Mouse (Mus musculus) G1E (cell line): Measurements from ENCODE around the gene Gm44965. TPM values are rescaled to one million over a fixed set of nuclear protein-coding genes. Genes with fewer than 3 reads are reported as not detected.

ENCODE experiments used
- ATAC-seq: 2 replicates; pipeline ENCODE4 v1.8.0; 2016; ENCODE audit warnings: mild to moderate bottlenecking; ENCODE audit not compliant: insufficient number of reproducible peaks, poor library complexity, low FRiP score, severe bottlenecking; ENCODE audit errors: extremely low read depth
- DNase-seq: peaks from one replicate; pipeline ENCODE4 v3.0.0; 2012; ENCODE audit warnings: low spot score
- H3K27me3 ChIP-seq: 2 replicates; pipeline ENCODE4 v1.6.1; 2012; ENCODE audit warnings: mild to moderate bottlenecking, low read length, inconsistent platforms; ENCODE audit not compliant: insufficient read depth
- H3K36me3 ChIP-seq: replicated peaks from 2 replicates; pipeline ENCODE3; 2012; ENCODE audit warnings: mild to moderate bottlenecking, inconsistent platforms
- H3K4me1 ChIP-seq: 2 replicates; pipeline ENCODE4 v1.6.1; 2012; ENCODE audit warnings: low read depth, low read length, inconsistent platforms, mixed read lengths; ENCODE audit not compliant: insufficient read depth
- H3K4me3 ChIP-seq: 2 replicates; pipeline ENCODE4 v1.5.1; 2012; ENCODE audit warnings: low read depth, mild to moderate bottlenecking, inconsistent platforms, low read length, moderate library complexity, mixed read lengths
- H3K9me3 ChIP-seq: replicated peaks from 2 replicates; pipeline ENCODE4 v1.6.1; 2012; ENCODE audit warnings: inconsistent platforms
- CTCF ChIP-seq: IDR thresholded peaks from 2 replicates; pipeline ENCODE4 v1.5.1; 2012; ENCODE audit warnings: low read depth, low read length, inconsistent platforms, mixed read lengths
- GATA1 ChIP-seq: IDR thresholded peaks from 2 replicates; pipeline ENCODE4 v1.6.1; 2012; ENCODE audit warnings: borderline replicate concordance, low read length, inconsistent platforms, mixed read lengths
- GATA2 ChIP-seq: IDR thresholded peaks from 2 replicates; pipeline ENCODE4 v1.6.1; 2012; ENCODE audit warnings: low read depth, low read length, inconsistent platforms, borderline replicate concordance
- POLR2AphosphoS5 ChIP-seq: IDR thresholded peaks from 2 replicates; pipeline ENCODE4 v1.6.1; 2012; ENCODE audit warnings: low read depth, low read length, inconsistent platforms; ENCODE audit not compliant: insufficient replicate concordance
- TAL1 ChIP-seq: conservative IDR thresholded peaks from 2 replicates; pipeline ENCODE4 v1.6.1; 2012; ENCODE audit warnings: low read depth, low read length, inconsistent platforms, mixed read lengths
- polyA plus RNA-seq: library from polyadenylated mRNA; stranded (reverse); fragments of >175 nt; gene quantifications from 2 replicates; pipeline ENCODE4 v1.2.3, GENCODE M21; 2012
- total RNA-seq, 2 experiments: library from RNA; stranded (forward) in 1 of 2; stranded (reverse) in 1 of 2; fragments of 200-1000 nt in 1 of 2; fragments of >200 nt in 1 of 2; fragmentation: Nextera tagmentation in 1 of 2; gene quantifications; 2 replicates each; pipeline ENCODE4 v1.2.3; 2014 to 2017

Gm44965 gene
- total and polyA plus RNA-seq, 3 experiments: not detected

DNA sequence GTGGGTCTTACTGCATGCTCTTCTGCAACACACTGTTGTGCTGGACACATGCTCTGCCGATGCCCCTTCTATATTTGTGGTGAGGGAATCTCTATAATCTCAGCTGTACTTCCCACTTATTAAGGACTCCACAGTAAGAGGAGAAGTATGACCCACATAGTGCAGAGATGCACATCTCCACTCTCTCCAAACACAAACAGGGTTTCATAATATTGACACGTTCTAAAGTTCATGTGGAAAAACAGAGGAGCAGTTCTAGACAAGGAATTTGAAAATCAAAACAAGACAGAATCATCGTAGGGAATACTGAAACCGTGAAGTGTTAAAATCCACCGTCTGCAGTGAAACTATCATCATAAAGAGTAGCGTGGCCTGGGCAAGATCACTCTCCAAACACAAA lies 1.9 kb upstream of the Gm44965 start:
- H3K9me3 ChIP-seq: no peaks in the 10 kb centered on the region
- TF ChIP-seq CTCF: no peak
- H3K4me3 ChIP-seq: no peak overlapping the region
- DNase-seq: no peak
- H3K36me3 ChIP-seq: no peaks in the 10 kb centered on the region
- no peaks in the 10 kb centered on the region for H3K4me1 ChIP-seq
- ATAC-seq: no peak
- H3K27me3 ChIP-seq: no peaks in the 10 kb centered on the region; the same call in 1 of the 2 replicates

DNA sequence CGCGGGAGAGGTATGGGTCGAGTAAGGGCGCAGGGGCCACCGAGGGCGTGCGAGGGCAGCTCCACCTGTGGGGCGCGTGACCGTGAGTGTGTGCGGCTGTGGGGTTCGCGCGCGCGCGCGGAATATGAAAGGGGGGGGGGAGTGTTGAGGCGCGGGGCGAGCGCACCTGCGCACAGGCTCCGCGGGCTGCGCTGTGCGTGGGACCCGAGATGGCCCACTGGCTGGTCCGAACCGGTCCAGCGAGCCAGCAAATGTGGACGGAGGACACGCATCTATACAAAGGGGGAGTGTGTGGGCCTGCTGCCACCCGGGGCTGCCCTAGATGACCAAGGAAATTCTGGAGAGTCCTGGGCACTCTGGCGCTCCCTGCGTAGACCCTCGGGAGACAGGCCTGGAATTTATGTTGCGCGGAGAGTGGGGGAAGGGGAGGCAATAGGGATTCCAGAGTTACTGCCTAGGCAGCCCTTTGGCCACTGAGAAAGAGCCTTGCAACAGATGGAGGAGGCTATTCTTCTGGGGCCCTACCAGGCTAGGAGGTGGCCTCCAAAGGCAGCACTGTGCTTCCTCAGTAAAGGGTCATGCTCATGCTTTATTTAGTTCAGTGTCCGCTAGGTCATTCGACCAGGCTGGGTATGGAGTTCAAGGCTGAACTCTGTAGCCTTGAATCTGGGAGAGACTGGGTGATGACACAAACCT lies 450 bp downstream of the Gm44965 start:
- TF ChIP-seq CTCF: no peak
- no peak for TF ChIP-seq TAL1
- TF ChIP-seq GATA2: no peak
- no peak for TF ChIP-seq GATA1
- no peak for TF ChIP-seq POLR2AphosphoS5

DNA sequence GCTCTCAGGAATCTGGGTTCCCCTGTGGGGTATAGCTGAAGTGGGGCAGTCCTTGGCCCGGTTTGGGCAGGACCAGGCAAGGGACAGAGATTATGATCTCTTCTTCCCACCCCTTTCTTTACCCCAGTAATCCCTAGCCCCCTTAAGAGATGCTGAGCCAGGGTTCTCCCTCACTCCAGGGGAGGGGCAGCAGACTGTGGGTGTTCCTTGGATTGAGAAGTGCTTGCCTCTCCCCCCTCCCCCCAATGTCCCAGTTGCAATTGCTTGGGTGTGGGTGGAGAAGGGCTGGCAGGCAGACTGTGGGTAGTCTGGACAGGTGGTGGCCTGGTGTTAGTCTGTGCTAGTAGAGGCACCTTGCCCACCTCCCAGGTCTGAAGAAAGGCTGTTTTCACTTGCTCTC lies 1.5 kb downstream of the Gm44965 start:
- TF ChIP-seq POLR2AphosphoS5: no peak
- TF ChIP-seq TAL1: no peak
- no peak for TF ChIP-seq GATA2
- no peak for TF ChIP-seq GATA1
- DNase-seq: no peak
- Histone ChIP-seq H3K4me3 (no peak overlapping the region), H3K9me3 (no peaks in the 10 kb centered on the region; the same call in 1 of the 2 replicates), H3K27me3 (no peaks in the 10 kb centered on the region; the same call in 1 of the 2 replicates), H3K36me3 (no peaks in the 10 kb centered on the region), H3K4me1 (no peaks in the 10 kb centered on the region)
- no peak for ATAC-seq

More for the DNA sequence above, 450 bp downstream of the Gm44965 start:
- no peak for DNase-seq
- Histone ChIP-seq H3K4me1 (no peaks in the 10 kb centered on the region), H3K27me3 (no peaks in the 10 kb centered on the region; the same call in 1 of the 2 replicates), H3K4me3 (no peak overlapping the region), H3K9me3 (no peaks in the 10 kb centered on the region; the same call in 1 of the 2 replicates), H3K36me3 (no peaks in the 10 kb centered on the region)
- ATAC-seq: no peak

DNA sequence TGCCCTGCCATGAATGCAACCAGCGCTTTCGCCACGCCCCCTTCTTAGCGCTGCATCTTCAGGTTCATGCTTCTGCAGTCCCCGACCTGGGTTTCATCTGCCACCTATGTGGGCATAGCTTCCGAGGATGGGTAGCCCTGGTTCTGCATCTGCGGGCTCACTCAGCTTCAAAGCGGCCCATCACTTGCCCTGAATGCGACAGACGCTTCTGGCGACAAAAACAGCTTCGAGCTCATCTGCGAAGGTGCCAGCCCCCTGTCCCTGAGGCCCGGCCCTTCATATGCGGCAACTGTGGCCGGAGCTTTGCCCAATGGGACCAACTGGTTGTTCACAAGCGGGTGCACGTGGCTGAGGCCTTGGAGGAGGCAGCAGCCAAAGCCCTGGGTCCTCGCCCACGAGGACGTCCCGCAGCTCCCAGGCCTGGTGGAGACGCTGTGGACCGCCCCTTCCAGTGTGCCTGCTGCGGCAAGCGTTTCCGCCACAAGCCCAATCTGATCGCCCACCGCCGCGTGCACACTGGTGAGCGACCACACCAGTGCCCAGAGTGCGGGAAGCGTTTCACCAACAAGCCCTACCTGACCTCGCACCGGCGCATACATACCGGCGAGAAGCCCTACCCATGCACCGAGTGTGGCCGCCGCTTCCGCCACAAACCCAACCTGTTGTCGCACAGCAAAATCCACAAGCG lies 2.9 kb downstream of the Gm44965 start:
- Histone ChIP-seq H3K9me3 (no peaks in the 10 kb centered on the region; the same call in 1 of the 2 replicates), H3K27me3 (no peaks in the 10 kb centered on the region; the same call in 1 of the 2 replicates), H3K36me3 (no peaks in the 10 kb centered on the region), H3K4me1 (no peaks in the 10 kb centered on the region), H3K4me3 (no peak overlapping the region)
- ATAC-seq (no peak), DNase-seq (no peak)
- TF ChIP-seq CTCF (no peak), GATA2 (no peak), GATA1 (no peak), TAL1 (no peak), POLR2AphosphoS5 (no peak)

DNA sequence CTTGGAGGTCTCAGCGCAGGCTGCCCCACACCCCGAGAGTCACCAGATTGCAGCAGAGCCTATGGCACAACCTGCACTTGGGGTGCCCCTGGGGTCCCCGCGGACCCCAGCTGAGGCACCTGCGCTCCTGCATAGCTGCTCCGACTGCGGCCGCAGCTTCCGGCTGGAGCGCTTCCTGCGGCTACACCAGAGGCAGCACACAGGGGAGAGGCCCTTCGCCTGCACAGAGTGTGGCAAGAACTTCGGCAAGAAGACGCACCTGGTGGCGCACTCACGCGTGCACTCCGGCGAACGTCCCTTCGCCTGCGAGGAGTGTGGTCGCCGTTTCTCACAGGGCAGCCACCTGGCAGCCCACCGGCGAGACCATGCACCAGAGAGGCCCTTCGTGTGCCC lies 3.5 kb downstream of the Gm44965 start:
- Histone ChIP-seq H3K4me1 (no peaks in the 10 kb centered on the region), H3K27me3 (no peaks in the 10 kb centered on the region; the same call in 1 of the 2 replicates), H3K36me3 (no peaks in the 10 kb centered on the region)

DNA sequence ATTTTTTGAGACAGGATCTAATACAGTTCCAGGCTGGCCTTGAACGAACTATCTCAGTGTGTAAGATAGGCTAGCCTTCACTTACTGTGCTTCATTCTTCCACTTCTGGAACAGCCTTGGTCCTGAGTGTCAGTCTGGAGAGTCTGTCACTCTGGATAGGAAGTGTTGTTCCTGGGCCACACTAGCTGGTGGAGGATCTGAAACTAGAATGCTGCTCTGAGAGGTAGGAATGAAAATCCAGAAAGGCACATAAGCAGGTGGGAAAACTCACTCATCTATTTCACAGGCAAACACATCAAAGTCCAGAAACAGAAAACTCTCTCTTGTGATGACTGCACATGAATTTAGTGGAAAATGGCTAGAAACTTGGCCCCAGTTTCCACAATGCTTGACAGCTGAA lies 6.9 kb downstream of the Gm44965 start:
- no peaks in the 10 kb centered on the region; the same call in 1 of the 2 replicates for H3K9me3 ChIP-seq
- no peak for ATAC-seq
- H3K36me3 ChIP-seq: no peaks in the 10 kb centered on the region
- no peaks in the 10 kb centered on the region for H3K4me1 ChIP-seq
- no peak overlapping the region for H3K4me3 ChIP-seq
- no peaks in the 10 kb centered on the region for H3K27me3 ChIP-seq
- no peak for DNase-seq
- TF ChIP-seq CTCF: no peak
- no peak for TF ChIP-seq TAL1
- no peak for TF ChIP-seq GATA2
- no peak for TF ChIP-seq GATA1
- TF ChIP-seq POLR2AphosphoS5: no peak

More for the DNA sequence above, 3.5 kb downstream of the Gm44965 start:
- H3K9me3 ChIP-seq: no peaks in the 10 kb centered on the region; the same call in 1 of the 2 replicates
- ATAC-seq: no peak
- TF ChIP-seq TAL1 (no peak), POLR2AphosphoS5 (no peak), GATA2 (no peak), CTCF (no peak), GATA1 (no peak)
- H3K4me3 ChIP-seq: no peak overlapping the region
- DNase-seq: no peak
